ENCODE assay signal across 7 mouse cellular contexts in the genomic region with DNA sequence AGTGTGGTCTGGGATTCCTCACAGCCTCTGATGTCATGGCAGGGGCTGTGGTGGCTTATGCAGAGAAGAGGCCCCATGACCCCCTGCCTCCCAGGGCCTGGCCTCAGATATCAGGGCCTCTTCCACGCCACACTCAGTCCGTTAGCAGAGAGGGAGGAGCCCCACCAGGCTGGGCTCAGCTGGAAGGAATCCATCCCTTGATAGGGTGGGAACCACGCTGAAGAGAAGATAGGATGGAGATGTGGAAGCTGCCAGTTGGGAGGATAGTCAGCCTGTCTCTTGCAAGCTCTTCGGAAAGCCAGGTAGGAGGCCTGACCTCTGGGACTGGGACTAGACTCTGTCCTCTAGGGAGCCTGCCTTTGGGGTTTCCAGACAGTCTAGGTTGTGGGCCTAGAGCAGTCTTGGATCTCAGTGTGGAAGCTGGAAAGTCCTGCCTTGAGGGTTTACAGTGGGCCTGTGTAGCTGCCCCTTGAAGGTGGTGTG.
DNase-seq lines count a peak whose midpoint lies in the region; ATAC-seq and TF ChIP-seq lines count a peak whose summit lies in the region.

No protein-coding gene starts in this region.

- TF ChIP-seq CTCF in lung, postnatal 0 days (IDR thresholded peaks at IDR 0.05), result no peak
- TF ChIP-seq CTCF in lung, adult 2 months (IDR thresholded peaks at IDR 0.05; ENCODE audit: insufficient read depth, low read length), result no peak

- H3K27me3 ChIP-seq in lung, postnatal 0 days (replicated peaks; ENCODE audit: insufficient read depth, low read length), result no peaks in the 10 kb centered on the region
- H3K27me3 ChIP-seq in limb, embryonic 15.5 days, result 0 out of 2 replicates have a peak, but pooled peaks cover 2% of the 10 kb centered on the region

- H3K36me3 ChIP-seq in lung, postnatal 0 days (ENCODE audit: insufficient read depth, low read length), result no peaks in the 10 kb centered on the region
- no peaks in the 10 kb centered on the region for H3K36me3 ChIP-seq in limb, embryonic 15.5 days

- TF ChIP-seq EP300 in lung, postnatal 0 days (IDR thresholded peaks at IDR 0.05), result no peak

- no peak for DNase-seq in lung, postnatal 0 days (ENCODE audit: low spot score)
- DNase-seq in lung, adult 2 months, result no peak
- peak; percentile 80 for DNase-seq in retina, postnatal 1 day
- no peak for DNase-seq in lung, postnatal 4 days

- 0 out of 2 replicates have a peak overlapping the region, but pooled peaks have one; percentile 23 for H3K9ac ChIP-seq in lung, postnatal 0 days (replicated peaks; ENCODE audit: low read depth)
- H3K9ac ChIP-seq in limb, embryonic 15.5 days, result no peak overlapping the region

- TF ChIP-seq POLR2A in lung, adult 2 months (IDR thresholded peaks at IDR 0.05; ENCODE audit: borderline replicate concordance, extremely low read depth, low read depth, low read length), result no peak

- H3K27ac ChIP-seq in lung, postnatal 0 days (ENCODE audit: low read length), result no peak overlapping the region
- no peak overlapping the region for H3K27ac ChIP-seq in limb, embryonic 15.5 days

- ATAC-seq in lung, postnatal 0 days, result no peak; the same call in 1 of the 2 replicates
- ATAC-seq in erythroid progenitor cell, adult 5-6 weeks (replicated peaks; ENCODE audit: low FRiP score, poor library complexity, severe bottlenecking), result peak; percentile 82
- ATAC-seq in limb, embryonic 15.5 days (ENCODE audit: insufficient number of reproducible peaks, low FRiP score, low TSS enrichment, low read depth), result no peak
- ATAC-seq in cerebellum, adult (ENCODE audit: insufficient number of reproducible peaks, low FRiP score, low TSS enrichment), result no peak

- WGBS in lung, postnatal 0 days, result 32% methylated on average over 4 of the region's 4 CpGs
- 15% methylated on average over 4 of the region's 4 CpGs for WGBS in lung, adult 2 months
- WGBS in limb, embryonic 15.5 days, result 24% methylated on average over 4 of the region's 4 CpGs

- H3K4me2 ChIP-seq in lung, postnatal 0 days (replicated peaks; ENCODE audit: low read depth, low read length), result peak overlapping the region; percentile 17; the same call in 1 of the 2 replicates
- peak overlapping the region; percentile 3; the same call in 1 of the 2 replicates for H3K4me2 ChIP-seq in limb, embryonic 15.5 days

- peaks cover 35% of the 10 kb centered on the region; the same call in 1 of the 2 replicates for H3K4me1 ChIP-seq in lung, postnatal 0 days (ENCODE audit: insufficient read depth, low read depth, low read length)
- H3K4me1 ChIP-seq in lung, adult 2 months (ENCODE audit: control insufficient read depth, insufficient read depth, low read length), result peaks cover 50% of the 10 kb centered on the region
- peaks cover 69% of the 10 kb centered on the region for H3K4me1 ChIP-seq in limb, embryonic 15.5 days

- H3K4me3 ChIP-seq in lung, postnatal 0 days (ENCODE audit: low read depth, low read length), result no peak overlapping the region
- H3K4me3 ChIP-seq in lung, adult 2 months (replicated peaks; ENCODE audit: extremely low read depth, low read depth, low read length), result no peak overlapping the region
- H3K4me3 ChIP-seq in limb, embryonic 15.5 days, result no peak overlapping the region

- no peaks in the 10 kb centered on the region for H3K9me3 ChIP-seq in lung, postnatal 0 days (ENCODE audit: low read length)
- H3K9me3 ChIP-seq in limb, embryonic 15.5 days, result no peaks in the 10 kb centered on the region
